Mouse (Mus musculus) hindbrain, postnatal 0 days (tissue): ENCODE data around the gene Wnt6. TPM values are rescaled to one million over a fixed set of nuclear protein-coding genes. Genes with fewer than 3 reads are reported as not detected.
"Not testable (repeated sequence)": the region's sequence is repeated elsewhere in the genome, so short reads cannot be mapped to it uniquely, and the experiment has no call there.

ENCODE experiments used
- ATAC-seq: fragments of 200-750 bp; cut with Nextera tagmentation; 2 replicates; pipeline ENCODE4 v1.8.0; 2017; ENCODE audit warnings: mild to moderate bottlenecking, moderate TSS enrichment, moderate library complexity
- DNase-seq: peaks from one replicate; pipeline ENCODE4 v3.0.0-alpha.2; 2015; ENCODE audit warnings: low spot score
- H3K27ac ChIP-seq: fragments of 300-500 bp; sonication (generic); 2 replicates; pipeline ENCODE4 v1.5.1; 2014; ENCODE audit warnings: mild to moderate bottlenecking
- H3K27me3 ChIP-seq: fragments of 300-500 bp; sonication (generic); 2 replicates; pipeline ENCODE4 v1.6.1; 2014; ENCODE audit warnings: low read length, mixed read lengths; ENCODE audit not compliant: insufficient read depth
- H3K36me3 ChIP-seq: fragments of 300-500 bp; sonication (generic); 2 replicates; pipeline ENCODE4 v1.6.1; 2014; ENCODE audit warnings: low read length, mixed read lengths; ENCODE audit not compliant: insufficient read depth
- H3K4me1 ChIP-seq: fragments of 300-500 bp; sonication (generic); 2 replicates; pipeline ENCODE4 v1.6.1; 2014; ENCODE audit warnings: antibody characterized with exemption, low read length, mixed read lengths; ENCODE audit not compliant: insufficient read depth
- H3K4me2 ChIP-seq: fragments of 300-500 bp; sonication (generic); 2 replicates; pipeline ENCODE4 v1.6.1; 2014; ENCODE audit warnings: low read depth, mild to moderate bottlenecking, low read length, moderate library complexity, mixed read lengths
- H3K4me3 ChIP-seq: fragments of 300-500 bp; sonication (generic); 2 replicates; pipeline ENCODE4 v1.5.1; 2014; ENCODE audit warnings: low read length
- H3K9ac ChIP-seq: fragments of 300-500 bp; sonication (generic); replicated peaks from 2 replicates; pipeline ENCODE4 v1.6.1; 2014; ENCODE audit warnings: mild to moderate bottlenecking, low read length, moderate library complexity, mixed read lengths
- H3K9me3 ChIP-seq: fragments of 300-500 bp; sonication (generic); 2 replicates; pipeline ENCODE4 v1.6.1; 2016; ENCODE audit warnings: low read length, mixed read lengths
- CTCF ChIP-seq: IDR thresholded peaks from 2 replicates; pipeline ENCODE4 v1.5.1; 2016; ENCODE audit warnings: antibody characterized with exemption, control low read depth, low read depth
- WGBS: fragments of 180-500 bp; shearing (Covaris S2); extraction: QIAGEN DNeasy Blood & Tissue Kit; methylation state at CpG from one replicate; pipeline ENCODE4 v1.1.7; 2014; 5-methylcytosine and 5-hydroxymethylcytosine counted together
- polyA plus RNA-seq: library from polyadenylated mRNA; unstranded; fragments of >200 nt; fragmentation: Nextera tagmentation; extraction: Ambion mirVana; gene quantifications from 2 replicates; pipeline ENCODE4 v1.2.1, GENCODE M21; 2015
- total RNA-seq: library from RNA; depleted of rRNA; stranded (reverse); fragments of >200 nt; gene quantifications from 2 replicates; pipeline ENCODE4 v1.2.3, GENCODE M21; 2014

Wnt6 gene
- total and polyA plus RNA-seq, 2 experiments from 2014 or later: 7.4 to 11.2 TPM

DNA sequence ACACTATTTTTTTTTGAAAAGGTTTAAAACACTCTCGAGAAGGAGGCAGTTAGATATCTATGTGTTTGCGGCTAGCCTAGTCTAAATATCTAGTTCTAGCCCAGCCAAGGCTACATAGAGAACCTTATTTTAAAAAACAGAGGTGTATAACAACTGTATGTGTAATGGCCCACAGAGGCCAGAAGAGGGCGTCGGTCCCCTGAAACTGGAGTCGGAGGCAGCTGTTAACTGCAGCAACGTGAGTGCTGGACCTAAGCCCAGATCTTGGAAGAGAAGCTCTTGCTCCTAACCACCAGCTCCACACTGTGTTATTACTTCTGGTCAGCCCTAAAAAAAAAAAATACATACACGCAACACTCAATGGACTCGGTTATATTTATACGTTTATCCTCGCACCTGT is 37.3 kb downstream of the Wnt6 start:
- peaks cover 16% of the 10 kb centered on the region; the same call in 1 of the 2 replicates for H3K27me3 ChIP-seq
- no peak overlapping the region for H3K4me2 ChIP-seq
- H3K27ac ChIP-seq: no peak overlapping the region
- peaks cover 11% of the 10 kb centered on the region; the same call in 1 of the 2 replicates for H3K4me1 ChIP-seq
- ATAC-seq (no peak), DNase-seq (peak; percentile 50)
- no peak overlapping the region for H3K9ac ChIP-seq
- 59% methylated on average over 10 of the region's 10 CpGs for WGBS
- no peaks in the 10 kb centered on the region for H3K9me3 ChIP-seq
- TF ChIP-seq CTCF: peak; percentile 58
- H3K36me3 ChIP-seq: no peaks in the 10 kb centered on the region
- H3K4me3 ChIP-seq: no peak overlapping the region

DNA sequence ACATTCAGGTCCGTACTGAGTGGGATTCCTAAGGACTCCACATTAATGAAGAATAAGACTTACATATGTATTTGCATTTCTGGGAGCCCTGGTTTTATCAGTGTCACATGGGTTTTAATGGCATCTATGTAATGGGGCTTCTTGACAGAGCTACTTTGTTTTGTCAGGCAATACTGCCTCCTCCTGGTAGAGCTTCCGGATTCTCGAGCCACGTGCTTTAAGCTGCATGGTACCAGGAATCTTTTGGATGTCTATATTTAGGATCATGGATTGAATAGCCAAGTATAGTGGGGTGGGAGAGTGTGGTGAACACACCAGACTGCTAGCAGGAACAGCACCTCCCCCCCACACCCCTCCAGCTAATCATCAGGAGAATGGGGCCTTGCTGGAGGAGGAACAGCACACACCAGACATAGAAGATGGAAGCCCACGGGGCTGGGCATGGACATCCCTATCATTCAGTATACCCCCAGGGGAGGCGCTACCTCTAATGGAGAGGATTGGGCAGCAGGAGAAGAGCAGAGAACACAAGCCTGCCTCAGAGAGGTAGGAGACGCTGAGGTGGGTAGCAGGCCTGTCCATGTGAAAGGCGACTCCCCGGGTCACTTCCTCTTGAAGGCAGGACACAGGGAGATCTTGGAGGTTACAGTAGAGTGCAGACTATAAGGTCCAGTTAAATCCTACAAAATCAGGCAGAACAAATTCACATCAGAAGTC is 43.4 kb downstream of the Wnt6 start:
- peak; percentile 36; the same call in 1 of the 2 replicates for TF ChIP-seq CTCF
- no peak overlapping the region for H3K4me3 ChIP-seq
- ATAC-seq (no peak), DNase-seq (no peak)
- H3K9me3 ChIP-seq: no peaks in the 10 kb centered on the region
- WGBS: 75% methylated on average over 9 of the region's 9 CpGs
- no peaks in the 10 kb centered on the region for H3K27me3 ChIP-seq
- no peak overlapping the region for H3K9ac ChIP-seq
- no peak overlapping the region for H3K27ac ChIP-seq
- no peaks in the 10 kb centered on the region for H3K4me1 ChIP-seq
- H3K36me3 ChIP-seq: no peaks in the 10 kb centered on the region
- H3K4me2 ChIP-seq: no peak overlapping the region

DNA sequence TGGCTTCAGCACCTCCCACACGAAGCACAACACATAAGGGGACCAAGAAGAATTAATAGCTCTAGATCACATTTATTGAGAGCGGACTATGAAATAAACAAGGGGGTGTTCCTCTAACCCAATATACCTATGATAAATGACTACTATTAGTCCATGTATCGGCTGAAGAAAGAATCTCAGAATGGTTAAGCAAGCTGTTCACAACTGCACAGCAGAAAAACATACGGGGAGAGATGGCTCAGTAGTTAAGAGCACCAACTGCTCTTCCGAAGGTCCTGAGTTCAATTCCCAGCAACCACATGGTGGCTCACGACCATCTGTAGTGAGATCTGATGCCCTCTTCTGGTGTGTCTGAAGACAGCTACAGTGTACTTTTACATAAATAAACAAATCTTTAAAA is 44.3 kb downstream of the Wnt6 start:
- not testable (repeated sequence) for ATAC-seq, H3K27ac ChIP-seq, DNase-seq, H3K36me3 ChIP-seq, H3K27me3 ChIP-seq, H3K4me2 ChIP-seq, H3K4me1 ChIP-seq, H3K4me3 ChIP-seq, H3K9me3 ChIP-seq, H3K9ac ChIP-seq
- WGBS: 89% methylated on average over 6 of the region's 6 CpGs

DNA sequence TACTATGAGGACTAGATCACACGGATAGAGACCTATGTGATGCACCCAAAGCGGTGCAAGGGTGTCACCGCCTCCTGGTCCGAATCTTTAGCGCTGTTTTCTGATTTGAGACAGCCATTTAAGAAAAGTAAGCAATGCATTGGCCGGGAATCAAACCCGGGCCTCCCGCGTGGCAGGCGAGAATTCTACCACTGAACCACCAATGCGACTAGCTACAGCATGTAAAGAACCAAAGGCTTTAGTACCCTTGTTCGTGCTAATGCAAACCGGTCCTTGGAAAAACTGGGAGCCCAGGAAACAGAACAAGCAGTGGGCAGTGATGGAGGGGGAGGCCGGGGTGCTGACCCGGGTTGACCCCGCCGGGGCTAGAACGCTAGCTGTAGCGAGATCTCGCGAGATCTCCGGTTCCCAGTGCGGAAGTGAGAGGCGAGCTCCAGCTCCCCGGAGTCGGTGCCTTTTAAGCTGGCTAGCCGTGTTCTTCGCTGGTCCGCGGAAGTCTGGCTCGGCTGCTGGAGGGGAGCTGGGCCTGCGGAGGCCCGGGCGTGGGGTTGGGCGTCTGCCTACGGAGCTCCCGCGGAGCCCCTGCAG is 45.0 kb downstream of the Wnt6 start:
- Histone ChIP-seq H3K4me2 (peak overlapping the region; percentile 68), H3K4me3 (peak overlapping the region; percentile 60), H3K9ac (peak overlapping the region; percentile 82), H3K27me3 (no peaks in the 10 kb centered on the region), H3K9me3 (no peaks in the 10 kb centered on the region), H3K36me3 (no peaks in the 10 kb centered on the region), H3K4me1 (no peaks in the 10 kb centered on the region), H3K27ac (peak overlapping the region; percentile 90)
- DNase-seq (peak; percentile 95), ATAC-seq (peak; percentile 94)
- no peak for TF ChIP-seq CTCF
- 2% methylated on average over 38 of the region's 38 CpGs for WGBS

DNA sequence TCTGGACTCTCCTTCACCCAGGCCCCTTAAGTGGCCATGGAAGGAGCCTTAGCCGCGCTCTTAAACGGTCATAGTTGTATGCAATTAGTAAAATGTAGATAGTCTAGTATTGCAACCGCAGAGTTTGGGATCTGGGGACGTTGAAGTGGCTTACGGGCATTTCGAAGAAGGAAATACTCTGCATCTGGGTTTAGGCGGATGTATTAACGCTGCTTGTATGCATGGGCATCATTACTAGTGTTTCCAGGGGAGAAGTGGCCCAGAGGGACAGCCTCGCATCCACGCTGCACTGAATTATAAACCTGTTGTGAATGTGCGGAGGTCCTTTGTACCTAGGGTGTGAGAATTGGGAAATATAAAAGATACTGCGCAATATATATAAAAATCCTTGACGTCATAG is 45.5 kb downstream of the Wnt6 start:
- DNase-seq (no peak), ATAC-seq (peak; percentile 28)
- H3K9ac ChIP-seq: peak overlapping the region; percentile 82
- peak overlapping the region; percentile 90 for H3K27ac ChIP-seq
- H3K4me2 ChIP-seq: peak overlapping the region; percentile 68
- 12% methylated on average over 14 of the region's 14 CpGs for WGBS
- H3K27me3 ChIP-seq: no peaks in the 10 kb centered on the region
- H3K9me3 ChIP-seq: no peaks in the 10 kb centered on the region
- H3K4me3 ChIP-seq: peak overlapping the region; percentile 60
- no peak for TF ChIP-seq CTCF
- H3K4me1 ChIP-seq: no peaks in the 10 kb centered on the region
- H3K36me3 ChIP-seq: no peaks in the 10 kb centered on the region

DNA sequence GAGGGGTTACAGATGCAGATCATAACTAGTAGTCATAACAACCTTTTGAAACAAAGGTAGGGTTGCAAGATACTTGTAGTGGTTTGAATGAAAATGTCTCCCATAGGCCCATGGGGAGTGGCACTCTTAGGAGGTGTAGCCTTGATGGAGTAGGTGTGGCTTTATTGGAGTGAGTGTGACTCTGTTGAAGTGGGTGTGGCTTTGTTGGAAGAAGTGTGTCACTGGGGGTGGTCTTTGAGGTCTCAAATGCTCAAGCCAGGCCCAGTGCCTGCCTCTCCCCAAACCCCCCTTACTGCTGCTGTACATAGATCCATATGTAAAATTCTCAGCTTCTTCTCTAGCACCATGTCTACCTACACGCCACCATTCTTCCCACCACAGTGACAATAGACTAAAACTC is 46.8 kb downstream of the Wnt6 start:
- no peaks in the 10 kb centered on the region for H3K4me1 ChIP-seq
- H3K27ac ChIP-seq: no peak overlapping the region
- no peaks in the 10 kb centered on the region for H3K36me3 ChIP-seq
- WGBS: 97% methylated on average over 1 of the region's 1 CpGs
- H3K4me2 ChIP-seq: no peak overlapping the region
- DNase-seq: no peak
- no peak for TF ChIP-seq CTCF
- H3K4me3 ChIP-seq: no peak overlapping the region
- no peak overlapping the region for H3K9ac ChIP-seq
- no peaks in the 10 kb centered on the region for H3K27me3 ChIP-seq
- no peaks in the 10 kb centered on the region for H3K9me3 ChIP-seq
- ATAC-seq: no peak

DNA sequence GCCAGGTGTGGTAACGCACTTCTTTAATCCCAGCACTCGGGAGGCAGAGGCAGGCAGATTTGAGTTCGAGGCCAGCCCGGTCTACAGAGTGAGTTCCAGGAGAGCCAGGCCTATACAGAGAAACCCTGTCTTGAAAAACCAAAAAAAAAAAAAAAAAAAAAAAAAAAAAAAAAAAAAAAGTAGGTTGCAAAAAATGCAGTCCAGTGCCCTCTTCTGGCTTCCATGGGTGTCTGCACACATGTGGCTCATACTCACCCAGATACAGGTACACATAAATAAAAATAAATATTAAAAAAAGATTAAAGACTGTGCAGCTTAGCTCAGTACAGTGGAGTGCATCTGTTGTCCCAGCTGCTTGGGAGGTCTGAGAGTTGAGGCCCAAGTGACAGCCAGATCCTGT is 51.9 kb downstream of the Wnt6 start:
- not testable (repeated sequence) for H3K27me3 ChIP-seq, H3K9me3 ChIP-seq, H3K4me3 ChIP-seq, H3K4me2 ChIP-seq, H3K27ac ChIP-seq, H3K4me1 ChIP-seq, ATAC-seq, DNase-seq, H3K36me3 ChIP-seq, H3K9ac ChIP-seq
- 92% methylated on average over 4 of the region's 4 CpGs for WGBS
- TF ChIP-seq CTCF: 0 out of 2 replicates have a peak, but pooled peaks have one; percentile 7
